Mouse (Mus musculus) adrenal gland, adult 8-10 months (tissue): ENCODE results near the gene Gcc1. TPM values are rescaled to one million over a fixed set of nuclear protein-coding genes. Genes with fewer than 3 reads are reported as not detected.

Source experiments
- DNase-seq: peaks from one replicate; pipeline ENCODE4 v3.0.0; 2022
- total RNA-seq, 4 experiments: library from RNA; stranded (reverse); gene quantifications; 2 replicates each; pipeline ENCODE4 v1.2.4; 2022

Gcc1 gene
- 10 to 100 TPM; 17.4 to 20.6 (median 18.6) TPM for total RNA-seq

GRCm38 (mm10) chr6:28428290-28428689, at the start of gene Gcc1:
Gene Gcc1, minus strand, starts transcription at chr6:28428390.
- DNase-seq = no peak

- DNase-seq = no peak
Observed at GRCm38 (mm10) chr6:28474839-28475238, 46.6 kb upstream of the Gcc1 start, which contains the start of gene Snd1. Gene Snd1, plus strand, starts transcription at chr6:28475139.

GRCm38 (mm10) chr6:28474211-28474610, 46.0 kb upstream of the Gcc1 start:
- no peak for DNase-seq

- no peak for DNase-seq
Observed at GRCm38 (mm10) chr6:28471284-28472035, 43.3 kb upstream of the Gcc1 start.

- no peak for DNase-seq
Observed at GRCm38 (mm10) chr6:28470621-28471020, 42.4 kb upstream of the Gcc1 start.

- DNase-seq = no peak
Observed at GRCm38 (mm10) chr6:28470017-28470602, 41.9 kb upstream of the Gcc1 start.

GRCm38 (mm10) chr6:28464630-28465029, 36.4 kb upstream of the Gcc1 start:
- DNase-seq = no peak

GRCm38 (mm10) chr6:28460534-28460933, 32.3 kb upstream of the Gcc1 start:
- peak; percentile 44 for DNase-seq

- DNase-seq = no peak
Observed at GRCm38 (mm10) chr6:28459221-28459668, 31.1 kb upstream of the Gcc1 start.

- no peak for DNase-seq
Observed at GRCm38 (mm10) chr6:28450977-28451376, 22.8 kb upstream of the Gcc1 start.

- no peak for DNase-seq
Observed at GRCm38 (mm10) chr6:28450481-28450880, 22.3 kb upstream of the Gcc1 start.

GRCm38 (mm10) chr6:28449253-28449652, 21.1 kb upstream of the Gcc1 start, which contains the start of gene Pax4:
Gene Pax4, minus strand, starts transcription at chr6:28449353.
- no peak for DNase-seq

GRCm38 (mm10) chr6:28447937-28448336, 19.7 kb upstream of the Gcc1 start:
- DNase-seq = no peak

GRCm38 (mm10) chr6:28431538-28431855, 3.3 kb upstream of the Gcc1 start:
- DNase-seq = no peak

- no peak for DNase-seq
Observed at GRCm38 (mm10) chr6:28430795-28431537, 2.8 kb upstream of the Gcc1 start.

- DNase-seq = no peak
Observed at GRCm38 (mm10) chr6:28429870-28430269, 1.7 kb upstream of the Gcc1 start.

- no peak for DNase-seq
Observed at GRCm38 (mm10) chr6:28427096-28427839, 922 bp downstream of the Gcc1 start, which contains the start of gene Fscn3. Gene Fscn3, plus strand, starts transcription at chr6:28427789.

GRCm38 (mm10) chr6:28425019-28425418, 3.2 kb downstream of the Gcc1 start:
- no peak for DNase-seq

- DNase-seq = peak; percentile 44
Observed at GRCm38 (mm10) chr6:28423767-28424695, 4.2 kb downstream of the Gcc1 start.

GRCm38 (mm10) chr6:28423313-28423712, 4.9 kb downstream of the Gcc1 start, which contains the start of gene Arf5:
Gene Arf5, plus strand, starts transcription at chr6:28423560.
- peak; percentile 88 for DNase-seq

- no peak for DNase-seq
Observed at GRCm38 (mm10) chr6:28422651-28423290, 5.4 kb downstream of the Gcc1 start.
